Mouse (Mus musculus): ENCODE measurements at regions not wholly inside any gene's neighbourhood (a gene's known extent, or its start where the extent isn't known, plus 50 kb on each side); places are given as distances from the start of the nearest gene placed in this dataset.

DNA sequence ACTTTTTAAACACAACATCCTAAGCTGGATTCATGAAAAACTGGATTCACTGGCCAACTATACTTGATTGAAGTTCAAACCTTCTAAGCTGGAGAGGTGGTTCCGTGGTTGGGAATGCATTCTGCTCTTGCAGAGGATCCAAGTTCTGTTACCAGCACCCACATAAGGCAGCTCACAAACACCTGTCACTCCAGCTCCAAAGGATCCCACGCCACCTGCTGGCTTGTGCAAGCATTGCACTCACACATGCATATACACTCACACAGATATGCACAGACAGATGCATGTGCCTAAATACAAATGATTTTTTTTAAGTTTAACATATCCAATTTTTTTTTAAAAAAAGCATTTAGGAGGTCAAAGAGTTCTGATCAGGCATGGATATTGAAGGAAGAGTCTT, 55.7 kb downstream of the Dio3 start:
- TF ChIP-seq CTCF (IDR thresholded peaks at IDR 0.05; ENCODE audit: insufficient read depth, low read length) (no peak), POLR2A (IDR thresholded peaks at IDR 0.05; ENCODE audit: borderline replicate concordance, extremely low read depth, low read depth, low read length) (no peak)

Data from lung, adult 2 months (tissue).